Mouse (Mus musculus) midbrain, embryonic 14.5 days (tissue): ENCODE results near the gene Mst1r. TPM values are rescaled to one million over a fixed set of nuclear protein-coding genes. Genes with fewer than 3 reads are reported as not detected.

Experiments used
- ATAC-seq: fragments of 200-750 bp; cut with Nextera tagmentation; 2 replicates; pipeline ENCODE4 v1.8.0; 2017; ENCODE audit warnings: moderate number of reproducible peaks, moderate library complexity; ENCODE audit not compliant: low FRiP score, low TSS enrichment
- DNase-seq: peaks from one replicate; pipeline ENCODE4 v3.0.0-alpha.2; 2015
- H3K27ac ChIP-seq: fragments of 300-500 bp; sonication (generic); replicated peaks from 2 replicates; pipeline ENCODE4 v1.5.1; 2014; ENCODE audit warnings: mild to moderate bottlenecking, low read depth, low read length, moderate library complexity
- H3K27me3 ChIP-seq: fragments of 300-500 bp; sonication (generic); 2 replicates; pipeline ENCODE4 v1.6.1; 2014; ENCODE audit warnings: low read length, control low read depth, mixed read lengths; ENCODE audit not compliant: control insufficient read depth, insufficient read depth
- H3K36me3 ChIP-seq: fragments of 300-500 bp; sonication (generic); 2 replicates; pipeline ENCODE4 v1.6.1; 2014; ENCODE audit warnings: low read length, control low read depth; ENCODE audit not compliant: control insufficient read depth, insufficient read depth
- H3K4me1 ChIP-seq: fragments of 300-500 bp; sonication (generic); 2 replicates; pipeline ENCODE4 v1.6.1; 2014; ENCODE audit warnings: mild to moderate bottlenecking, antibody characterized with exemption, low read length, control low read depth; ENCODE audit not compliant: control insufficient read depth, insufficient read depth
- H3K4me2 ChIP-seq: fragments of 300-500 bp; sonication (generic); 2 replicates; pipeline ENCODE4 v1.6.1; 2014; ENCODE audit warnings: mild to moderate bottlenecking, low read length, moderate library complexity
- H3K4me3 ChIP-seq: fragments of 300-500 bp; sonication (generic); replicated peaks from 2 replicates; pipeline ENCODE4 v1.5.1; 2014; ENCODE audit warnings: low read depth, low read length
- H3K9ac ChIP-seq: fragments of 300-500 bp; sonication (generic); replicated peaks from 2 replicates; pipeline ENCODE4 v1.6.1; 2014; ENCODE audit warnings: mild to moderate bottlenecking, low read length, moderate library complexity
- H3K9me3 ChIP-seq: fragments of 300-500 bp; sonication (generic); 2 replicates; pipeline ENCODE4 v1.6.1; 2016; ENCODE audit warnings: low read length, control low read depth, mixed read lengths; ENCODE audit not compliant: control insufficient read depth
- WGBS: fragments of 180-500 bp; shearing (Covaris S2); extraction: QIAGEN DNeasy Blood & Tissue Kit; methylation state at CpG from one replicate; pipeline ENCODE4 v1.1.7; 2014; 5-methylcytosine and 5-hydroxymethylcytosine counted together
- polyA plus RNA-seq: library from polyadenylated mRNA; unstranded; fragments of >200 nt; fragmentation: Nextera tagmentation; extraction: Ambion mirVana; gene quantifications from 2 replicates; pipeline ENCODE4 v1.2.1, GENCODE M21; 2014

Mst1r gene
- polyA plus RNA-seq, 1 experiment from 2014 or later, result 0.58 TPM

DNA sequence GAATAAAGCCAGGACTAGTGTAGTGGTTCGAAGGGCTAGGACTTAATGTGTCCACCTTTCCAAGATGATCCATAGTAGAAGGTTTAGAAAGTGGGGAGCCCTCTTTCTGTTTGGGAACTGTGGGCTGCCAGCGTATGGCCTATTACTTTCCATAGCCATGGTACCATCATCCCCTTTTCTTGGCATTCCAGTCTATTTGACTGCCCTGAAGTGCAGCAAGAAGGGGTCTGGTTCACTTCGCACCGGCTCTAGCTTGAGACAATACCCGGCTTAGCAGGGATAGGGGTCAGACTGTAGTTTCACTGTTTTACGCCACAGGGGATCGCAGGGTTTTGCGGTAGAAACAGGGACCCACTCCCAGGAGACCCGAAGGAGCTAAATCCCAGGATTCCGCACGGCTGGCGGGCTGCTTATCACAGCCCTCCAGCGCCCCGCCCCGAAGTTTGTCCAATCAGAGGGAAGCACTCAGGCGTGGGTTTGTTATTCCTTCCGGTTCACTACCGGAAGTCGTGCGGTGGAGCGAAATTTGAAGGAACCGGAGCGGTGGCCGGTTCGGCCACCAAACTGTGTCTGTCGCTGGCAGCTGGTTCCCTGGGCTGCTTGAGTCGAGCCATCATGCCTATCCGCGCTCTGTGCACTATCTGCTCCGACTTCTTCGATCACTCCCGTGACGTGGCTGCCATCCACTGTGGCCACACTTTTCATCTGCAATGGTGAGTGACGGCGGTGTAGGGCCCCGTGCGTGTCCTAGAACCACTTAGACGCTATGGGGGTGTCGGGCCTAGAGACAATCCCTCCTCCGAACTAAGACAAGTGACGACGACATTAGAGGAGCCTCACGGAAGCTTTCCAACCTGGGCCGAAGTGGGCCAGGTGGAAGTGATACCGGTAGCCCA, 44.0 kb downstream of the Mst1r start:
- 11% methylated on average over 45 of the region's 45 CpGs for WGBS
- H3K27me3 ChIP-seq, result no peaks in the 10 kb centered on the region
- peak overlapping the region; percentile 74 for H3K27ac ChIP-seq
- DNase-seq, result peak; percentile 97
- no peaks in the 10 kb centered on the region for H3K36me3 ChIP-seq
- H3K4me2 ChIP-seq, result peak overlapping the region; percentile 85
- peak overlapping the region; percentile 47; the same call in 1 of the 2 replicates for H3K9ac ChIP-seq
- H3K9me3 ChIP-seq, result no peaks in the 10 kb centered on the region
- peak overlapping the region; percentile 57 for H3K4me3 ChIP-seq
- peaks cover 8% of the 10 kb centered on the region for H3K4me1 ChIP-seq
- peak; percentile 92 for ATAC-seq

GRCm38 (mm10) chr9:107955613-107956289, 49.1 kb downstream of the Mst1r start:
- Histone ChIP-seq H3K27me3 (no peaks in the 10 kb centered on the region), H3K9me3 (no peaks in the 10 kb centered on the region), H3K4me1 (peaks cover 4% of the 10 kb centered on the region; the same call in 1 of the 2 replicates), H3K27ac (no peak overlapping the region), H3K9ac (no peak overlapping the region), H3K4me2 (no peak overlapping the region), H3K4me3 (no peak overlapping the region), H3K36me3 (peaks cover 7% of the 10 kb centered on the region; the same call in 1 of the 2 replicates)
- no peak for DNase-seq
- WGBS, result 80% methylated on average over 6 of the region's 6 CpGs
- ATAC-seq, result no peak

- Histone ChIP-seq H3K9me3 (no peaks in the 10 kb centered on the region), H3K27me3 (no peaks in the 10 kb centered on the region), H3K36me3 (peaks cover 7% of the 10 kb centered on the region; the same call in 1 of the 2 replicates), H3K4me1 (peaks cover 10% of the 10 kb centered on the region), H3K4me3 (no peak overlapping the region), H3K27ac (no peak overlapping the region), H3K9ac (no peak overlapping the region), H3K4me2 (no peak overlapping the region)
- ATAC-seq, result no peak
- no peak for DNase-seq
- WGBS, result 16% methylated on average over 6 of the region's 6 CpGs
These were observed 50.5 kb downstream of the Mst1r start for GRCm38 (mm10) chr9:107957141-107957540.

- no peak for ATAC-seq
- no peak overlapping the region for H3K4me3 ChIP-seq
- 57% methylated on average over 6 of the region's 6 CpGs for WGBS
- peak overlapping the region; percentile 85 for H3K27ac ChIP-seq
- peaks cover 10% of the 10 kb centered on the region for H3K4me1 ChIP-seq
- H3K27me3 ChIP-seq, result no peaks in the 10 kb centered on the region
- no peaks in the 10 kb centered on the region for H3K9me3 ChIP-seq
- H3K4me2 ChIP-seq, result no peak overlapping the region
- H3K36me3 ChIP-seq, result peaks cover 7% of the 10 kb centered on the region; the same call in 1 of the 2 replicates
- no peak overlapping the region for H3K9ac ChIP-seq
- peak; percentile 31 for DNase-seq
These were observed 53.2 kb downstream of the Mst1r start for GRCm38 (mm10) chr9:107959896-107960295.

GRCm38 (mm10) chr9:107960928-107961327, 54.3 kb downstream of the Mst1r start:
- H3K9me3 ChIP-seq, result no peaks in the 10 kb centered on the region
- H3K4me2 ChIP-seq, result peak overlapping the region; percentile 39
- 79% methylated on average over 4 of the region's 4 CpGs for WGBS
- DNase-seq (no peak), ATAC-seq (no peak)
- H3K4me1 ChIP-seq, result peaks cover 10% of the 10 kb centered on the region
- H3K27me3 ChIP-seq, result no peaks in the 10 kb centered on the region
- peaks cover 7% of the 10 kb centered on the region; the same call in 1 of the 2 replicates for H3K36me3 ChIP-seq
- peak overlapping the region; percentile 35; the same call in 1 of the 2 replicates for H3K9ac ChIP-seq
- H3K4me3 ChIP-seq, result no peak overlapping the region
- peak overlapping the region; percentile 85 for H3K27ac ChIP-seq

- 59% methylated on average over 10 of the region's 10 CpGs for WGBS
- Histone ChIP-seq H3K27me3 (no peaks in the 10 kb centered on the region), H3K36me3 (peaks cover 7% of the 10 kb centered on the region; the same call in 1 of the 2 replicates), H3K9ac (peak overlapping the region; percentile 35; the same call in 1 of the 2 replicates), H3K4me2 (peak overlapping the region; percentile 39), H3K27ac (peak overlapping the region; percentile 85), H3K4me1 (peaks cover 10% of the 10 kb centered on the region), H3K4me3 (no peak overlapping the region), H3K9me3 (no peaks in the 10 kb centered on the region)
- DNase-seq (peak; percentile 86), ATAC-seq (no peak; the same call in 1 of the 2 replicates)
These were observed 54.7 kb downstream of the Mst1r start for GRCm38 (mm10) chr9:107961351-107961762.

DNA sequence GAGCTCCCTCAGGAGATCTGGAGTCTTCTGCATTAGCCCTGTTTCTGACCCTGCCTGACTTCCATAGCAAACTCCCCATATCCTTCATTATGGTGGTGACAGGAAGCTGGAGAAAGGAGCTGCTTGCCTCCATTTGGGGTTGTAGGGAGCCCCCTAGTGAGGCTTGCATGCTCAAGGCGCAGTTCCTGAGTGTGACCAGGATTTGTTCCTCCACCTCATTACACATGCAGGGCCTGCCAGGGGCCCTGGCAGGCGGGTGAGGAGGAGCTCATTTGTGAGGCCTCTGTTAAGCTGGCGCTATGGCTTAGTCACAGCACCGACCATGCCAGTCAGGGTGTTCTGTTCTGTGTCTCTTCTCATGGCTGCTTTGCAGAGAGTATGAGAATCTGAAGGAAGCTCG, 55.2 kb downstream of the Mst1r start:
- H3K27me3 ChIP-seq, result no peaks in the 10 kb centered on the region
- peak overlapping the region; percentile 39 for H3K4me2 ChIP-seq
- ATAC-seq, result no peak
- H3K9me3 ChIP-seq, result no peaks in the 10 kb centered on the region
- H3K36me3 ChIP-seq, result peaks cover 7% of the 10 kb centered on the region; the same call in 1 of the 2 replicates
- 43% methylated on average over 5 of the region's 5 CpGs for WGBS
- H3K4me1 ChIP-seq, result peaks cover 10% of the 10 kb centered on the region
- peak; percentile 72 for DNase-seq
- no peak overlapping the region for H3K4me3 ChIP-seq
- H3K27ac ChIP-seq, result peak overlapping the region; percentile 85
- H3K9ac ChIP-seq, result peak overlapping the region; percentile 35; the same call in 1 of the 2 replicates

DNA sequence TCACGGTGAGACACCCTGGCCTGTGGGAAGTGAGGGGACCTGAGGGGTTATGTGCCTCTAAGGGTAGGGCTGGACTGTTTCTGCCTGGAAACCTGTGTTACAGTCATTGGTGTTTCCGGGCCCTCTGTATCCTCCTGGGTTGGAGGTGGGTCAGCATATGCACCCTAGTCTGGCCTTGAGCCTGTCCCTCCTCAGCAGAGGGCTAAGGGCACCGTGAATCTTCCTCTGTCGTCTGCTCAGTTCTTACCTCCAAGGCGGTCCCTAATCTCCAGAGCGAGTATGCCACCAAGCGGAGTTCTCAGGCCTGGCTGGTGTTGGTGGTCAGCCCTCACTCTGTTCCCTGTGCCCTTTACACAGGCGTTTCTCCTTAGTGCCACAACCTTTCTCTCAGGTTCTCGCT, 56.2 kb downstream of the Mst1r start:
- DNase-seq, result no peak
- no peak for ATAC-seq
- H3K27me3 ChIP-seq, result no peaks in the 10 kb centered on the region
- no peak overlapping the region for H3K4me3 ChIP-seq
- H3K27ac ChIP-seq, result no peak overlapping the region
- H3K9ac ChIP-seq, result no peak overlapping the region
- no peaks in the 10 kb centered on the region for H3K9me3 ChIP-seq
- H3K4me1 ChIP-seq, result peaks cover 10% of the 10 kb centered on the region
- no peak overlapping the region for H3K4me2 ChIP-seq
- WGBS, result 92% methylated on average over 9 of the region's 9 CpGs
- peaks cover 7% of the 10 kb centered on the region; the same call in 1 of the 2 replicates for H3K36me3 ChIP-seq
